Mouse (Mus musculus) frontal cortex, postnatal 10 days (tissue): Measurements from ENCODE around the gene Notch2.

Source experiments
- DNase-seq, 2 experiments: peaks; one replicate each; pipeline ENCODE4 v3.0.0; 2022; ENCODE audit warnings: low spot score in 2 of 2, mixed read lengths in 1 of 2

The Notch2 gene

GRCm38 (mm10) chr3:97993920-97994545 is 19.3 kb upstream of the Notch2 start:
- DNase-seq, result no peak

GRCm38 (mm10) chr3:97994818-97995217 is 18.5 kb upstream of the Notch2 start:
- no peak for DNase-seq

GRCm38 (mm10) chr3:97998349-97998748 is 15.0 kb upstream of the Notch2 start:
- no peak for DNase-seq

- DNase-seq, result no peak
Measured at GRCm38 (mm10) chr3:98003558-98003957, 9.8 kb upstream of the Notch2 start.

GRCm38 (mm10) chr3:98004231-98004630 is 9.1 kb upstream of the Notch2 start:
- no peak for DNase-seq

- DNase-seq, result no peak
Measured at GRCm38 (mm10) chr3:98005306-98005705, 8.0 kb upstream of the Notch2 start.

GRCm38 (mm10) chr3:98006046-98006691 is 7.2 kb upstream of the Notch2 start:
- DNase-seq, result no peak

- DNase-seq, result no peak
Measured at GRCm38 (mm10) chr3:98006973-98007372, 6.4 kb upstream of the Notch2 start.

GRCm38 (mm10) chr3:98008143-98008542 is 5.2 kb upstream of the Notch2 start:
- no peak for DNase-seq

- no peak for DNase-seq
Measured at GRCm38 (mm10) chr3:98009190-98009840, 4.0 kb upstream of the Notch2 start.

GRCm38 (mm10) chr3:98013086-98013400 is 284 bp upstream of the Notch2 start:
- no peak for DNase-seq

- no peak for DNase-seq
Measured at GRCm38 (mm10) chr3:98015205-98016171, 2.2 kb downstream of the Notch2 start.

- DNase-seq, result no peak
Measured at GRCm38 (mm10) chr3:98016901-98017591, 3.7 kb downstream of the Notch2 start.

- DNase-seq, result no peak
Measured at GRCm38 (mm10) chr3:98018187-98018586, 4.9 kb downstream of the Notch2 start.

GRCm38 (mm10) chr3:98020431-98021229 is 7.3 kb downstream of the Notch2 start:
- no peak for DNase-seq

- DNase-seq, result no peak
Measured at GRCm38 (mm10) chr3:98024288-98024848, 11.0 kb downstream of the Notch2 start.

- DNase-seq, result no peak
Measured at GRCm38 (mm10) chr3:98025521-98025920, 12.2 kb downstream of the Notch2 start.

- no peak for DNase-seq
Measured at GRCm38 (mm10) chr3:98025921-98026880, 12.9 kb downstream of the Notch2 start.

- DNase-seq, result no peak
Measured at GRCm38 (mm10) chr3:98027371-98027774, 14.0 kb downstream of the Notch2 start.
